Mouse (Mus musculus) Muller cell, postnatal 12 days (primary cell): ENCODE results near the gene Tescl.

Experiments
- DNase-seq: peaks from one replicate; pipeline ENCODE4 v3.0.0-alpha.2; 2015; ENCODE audit errors: inconsistent ontology term

Tescl gene

GRCm38 (mm10) chr7:24299823-24300481 is 33.8 kb downstream of the Tescl start:
- DNase-seq: peak; percentile 6

GRCm38 (mm10) chr7:24298973-24299708 is 34.6 kb downstream of the Tescl start:
- DNase-seq: peak; percentile 74

GRCm38 (mm10) chr7:24298635-24298972 is 35.1 kb downstream of the Tescl start:
- DNase-seq: no peak

- no peak for DNase-seq
These were observed 36.2 kb downstream of the Tescl start for GRCm38 (mm10) chr7:24297361-24298095.

- DNase-seq: no peak
These were observed 37.4 kb downstream of the Tescl start for GRCm38 (mm10) chr7:24296386-24296785.

GRCm38 (mm10) chr7:24295376-24295775 is 38.4 kb downstream of the Tescl start:
- DNase-seq: no peak

GRCm38 (mm10) chr7:24294763-24295162 is 39.0 kb downstream of the Tescl start:
- no peak for DNase-seq

GRCm38 (mm10) chr7:24293061-24293851 is 40.5 kb downstream of the Tescl start:
- no peak for DNase-seq

GRCm38 (mm10) chr7:24291387-24292090 is 42.2 kb downstream of the Tescl start:
- DNase-seq: no peak

GRCm38 (mm10) chr7:24290106-24290693 is 43.5 kb downstream of the Tescl start:
- DNase-seq: no peak

GRCm38 (mm10) chr7:24288512-24288911 is 45.2 kb downstream of the Tescl start:
- no peak for DNase-seq

- no peak for DNase-seq
These were observed 46.1 kb downstream of the Tescl start for GRCm38 (mm10) chr7:24287670-24288069.

- DNase-seq: no peak
These were observed 46.8 kb downstream of the Tescl start for GRCm38 (mm10) chr7:24286916-24287315.

- DNase-seq: no peak
These were observed 47.6 kb downstream of the Tescl start for GRCm38 (mm10) chr7:24286090-24286489.
